Mouse (Mus musculus): Measurements from ENCODE around the gene Syngr2. TPM values are rescaled to one million over a fixed set of nuclear protein-coding genes. Genes with fewer than 3 reads are reported as not detected.
"Not testable (repeated sequence)": the region's sequence is repeated elsewhere in the genome, so short reads cannot be mapped to it uniquely, and the experiment has no call there.

Gene Syngr2
- total RNA-seq, 2 experiments from 2014 or later: 12.3 to 12.4 TPM

GRCm38 (mm10) chr11:117830401-117830800, 20.9 kb downstream of the Syngr2 start:
- no peak for DNase-seq (ENCODE audit: low spot score in 2 of 2)

DNA sequence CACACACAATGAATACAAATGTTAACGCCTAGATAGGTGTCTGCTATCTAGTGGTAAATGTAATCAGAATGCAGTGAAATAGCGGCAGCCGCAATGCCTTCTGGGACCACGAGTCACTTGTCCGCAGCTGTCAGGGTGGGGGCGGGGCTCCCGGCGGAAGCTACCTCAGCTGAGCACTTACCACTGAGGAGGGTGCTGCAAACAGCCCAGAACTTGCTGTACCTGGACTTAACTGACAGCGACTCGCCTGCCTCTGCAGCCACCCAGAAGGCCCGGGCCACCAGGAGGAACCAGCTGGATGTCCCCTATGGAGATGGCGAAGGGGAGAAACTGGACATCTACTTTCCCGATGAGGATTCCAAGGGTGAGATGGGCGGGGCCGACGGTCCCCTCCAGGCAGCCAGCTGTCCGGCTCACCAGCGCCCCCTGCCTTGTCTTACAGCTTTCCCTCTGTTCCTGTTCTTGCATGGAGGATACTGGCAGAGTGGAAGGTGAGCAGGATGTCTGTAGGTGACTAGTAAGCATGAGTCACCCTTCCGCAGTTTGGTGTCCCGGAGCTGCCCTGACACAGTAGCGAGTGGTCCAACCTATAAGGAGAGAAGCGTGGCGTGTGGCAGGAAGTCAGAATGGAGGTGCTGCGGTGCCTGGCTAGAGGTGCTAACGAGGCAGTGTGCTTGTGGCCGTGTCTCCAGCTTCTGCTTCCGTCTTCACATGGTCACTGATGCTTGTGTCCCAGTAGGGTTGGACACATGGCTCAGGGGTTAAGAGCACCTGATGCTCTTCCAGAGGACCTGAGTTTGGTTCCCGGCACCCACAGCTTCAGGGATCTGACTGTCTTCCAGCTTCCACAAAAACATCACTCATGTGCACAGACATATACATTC, 22.9 kb downstream of the Syngr2 start:
- DNase-seq (ENCODE audit: low spot score in 2 of 2): peak; percentile 46 to 60

- DNase-seq (ENCODE audit: low spot score in 2 of 2): not testable (repeated sequence)
These were observed 24.0 kb downstream of the Syngr2 start for GRCm38 (mm10) chr11:117833509-117833908.

- no peak for DNase-seq (ENCODE audit: low spot score in 2 of 2)
These were observed 24.6 kb downstream of the Syngr2 start for GRCm38 (mm10) chr11:117834086-117834485.

- peak; percentile 19 to 30 for DNase-seq (ENCODE audit: low spot score in 2 of 2)
These were observed 26.8 kb downstream of the Syngr2 start for GRCm38 (mm10) chr11:117836306-117836705.

DNA sequence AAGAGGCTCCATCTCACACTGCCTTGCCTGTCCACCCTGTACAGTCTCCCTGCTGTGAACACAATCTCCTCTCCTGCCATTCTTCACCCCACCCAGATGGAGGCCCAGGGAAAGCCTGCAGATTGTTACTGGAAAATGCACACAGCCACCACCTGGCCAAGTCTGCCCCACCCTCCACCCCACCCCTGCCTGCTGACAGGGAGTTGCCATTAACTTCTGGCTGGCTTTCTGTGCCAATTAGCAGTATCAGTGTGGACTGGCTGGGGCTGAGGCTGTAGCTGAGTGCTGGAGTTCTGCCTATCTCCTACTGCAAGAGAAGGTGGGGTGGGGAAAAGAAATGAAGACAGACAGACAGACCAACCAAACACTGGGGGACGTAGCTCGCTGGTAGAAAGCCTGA, 29.1 kb downstream of the Syngr2 start:
- no peak for DNase-seq (ENCODE audit: low spot score in 2 of 2)

GRCm38 (mm10) chr11:117839021-117839420, 29.6 kb downstream of the Syngr2 start:
- DNase-seq (ENCODE audit: low spot score in 2 of 2): no peak

DNA sequence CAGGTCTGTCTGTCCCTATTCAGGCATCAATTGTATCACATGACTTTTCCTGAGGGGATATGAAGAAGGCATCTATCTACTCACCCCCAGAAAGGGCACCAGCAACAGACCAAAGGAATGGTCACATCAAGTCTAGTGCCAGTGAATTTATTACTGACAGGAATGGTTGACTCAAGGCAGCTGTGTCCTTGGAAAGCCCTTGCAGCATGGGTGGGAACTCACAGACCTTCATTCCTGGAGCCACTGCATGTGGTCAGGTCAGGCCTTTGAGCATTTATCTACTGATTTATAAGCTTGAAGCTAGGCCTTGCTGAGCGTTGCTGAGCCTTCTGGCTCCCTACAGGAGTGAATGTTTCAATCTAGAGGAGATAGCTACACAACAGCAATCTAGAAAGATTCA, 31.4 kb downstream of the Syngr2 start:
- no peak for DNase-seq (ENCODE audit: low spot score in 2 of 2)

DNA sequence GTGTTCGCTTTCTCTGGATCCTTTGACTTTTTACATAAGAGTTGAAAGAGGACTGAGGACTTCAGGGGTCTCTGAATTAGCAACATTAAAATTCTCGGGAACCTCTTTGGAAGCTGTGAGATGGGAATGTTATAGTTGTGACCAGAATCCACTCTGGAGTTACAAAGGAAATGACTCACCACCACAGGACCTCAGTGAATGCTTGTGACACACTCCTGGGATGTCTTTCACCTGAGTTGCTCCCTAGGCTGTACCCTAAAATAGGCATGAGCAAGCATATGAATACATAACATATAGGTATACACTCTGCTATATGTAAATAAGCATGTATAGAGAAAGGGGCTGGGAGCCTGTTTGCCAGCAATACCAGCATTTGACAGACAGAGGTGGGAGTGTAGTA, 34.0 kb downstream of the Syngr2 start:
- no peak for DNase-seq (ENCODE audit: low spot score in 2 of 2)

DNA sequence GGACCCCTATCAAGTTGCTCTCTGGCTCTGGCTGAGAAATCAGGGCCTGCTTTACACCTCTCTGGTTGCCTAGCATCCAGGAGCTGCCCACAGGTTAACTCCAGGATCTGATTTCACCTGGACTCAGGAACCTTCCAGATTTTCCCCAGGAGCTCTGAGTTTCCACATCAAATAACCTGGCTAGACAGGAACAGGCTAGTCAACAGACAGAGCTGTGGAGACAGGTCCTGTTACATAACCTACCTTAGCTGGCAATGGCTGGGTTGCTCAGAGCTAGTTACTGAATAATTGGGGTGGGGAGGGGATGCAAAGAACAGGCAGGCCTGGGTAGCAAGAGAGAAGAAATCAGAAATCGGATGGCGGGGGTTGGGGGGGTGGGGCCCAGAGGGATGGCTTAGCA, 35.5 kb downstream of the Syngr2 start:
- DNase-seq (ENCODE audit: low spot score in 2 of 2): no peak

DNA sequence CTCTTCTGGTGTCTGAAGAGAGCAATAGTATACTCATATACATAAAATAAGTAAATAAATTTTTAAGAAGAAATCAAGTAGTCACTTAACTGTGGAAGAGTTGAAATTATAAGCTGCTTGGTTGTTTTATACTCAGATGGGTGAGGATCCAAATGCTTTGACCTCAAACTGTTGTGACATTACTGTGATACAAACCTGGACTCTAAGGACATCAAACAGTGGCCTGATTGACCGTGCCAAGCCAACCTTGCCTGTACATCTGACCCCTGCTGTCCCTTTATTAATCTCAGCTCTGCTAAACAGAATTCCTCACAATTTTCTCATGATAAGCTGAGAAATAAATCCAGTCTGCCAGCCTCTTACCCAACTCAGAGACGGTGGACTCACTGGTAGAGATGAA, 36.2 kb downstream of the Syngr2 start:
- no peak for DNase-seq (ENCODE audit: low spot score in 2 of 2)

DNA sequence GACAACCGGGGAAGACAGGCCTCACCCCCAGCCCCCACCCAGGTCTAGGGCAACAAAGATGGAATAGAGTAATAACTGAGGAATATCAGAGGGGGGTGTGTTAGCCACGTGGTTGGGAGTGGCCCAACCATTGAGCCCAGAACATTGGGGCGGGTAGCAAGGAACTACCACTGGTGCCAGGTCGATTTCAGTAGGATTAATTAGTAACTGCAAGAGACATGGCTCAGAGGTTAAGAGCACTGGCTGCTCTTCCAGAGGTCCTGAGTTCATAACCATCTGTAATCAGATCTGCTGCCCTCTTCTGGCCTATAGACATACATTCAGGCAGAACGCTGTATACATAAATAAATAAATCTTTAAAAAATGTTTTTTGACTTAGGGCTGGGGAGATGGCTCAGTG, 37.2 kb downstream of the Syngr2 start:
- DNase-seq (ENCODE audit: low spot score in 2 of 2): no peak

GRCm38 (mm10) chr11:117847593-117848215, 38.2 kb downstream of the Syngr2 start:
- DNase-seq (ENCODE audit: low spot score in 2 of 2): no peak

- peak in 1 of 2 experiments; percentile 45 for DNase-seq (ENCODE audit: low spot score in 2 of 2)
These were observed 39.0 kb downstream of the Syngr2 start for GRCm38 (mm10) chr11:117848271-117848984.

- peak; percentile 93 to 97 for DNase-seq (ENCODE audit: low spot score in 2 of 2)
These were observed 39.7 kb downstream of the Syngr2 start, which contains the start of gene Birc5 for GRCm38 (mm10) chr11:117848985-117849671. Birc5 (plus strand) TSS chr11:117849251.

DNA sequence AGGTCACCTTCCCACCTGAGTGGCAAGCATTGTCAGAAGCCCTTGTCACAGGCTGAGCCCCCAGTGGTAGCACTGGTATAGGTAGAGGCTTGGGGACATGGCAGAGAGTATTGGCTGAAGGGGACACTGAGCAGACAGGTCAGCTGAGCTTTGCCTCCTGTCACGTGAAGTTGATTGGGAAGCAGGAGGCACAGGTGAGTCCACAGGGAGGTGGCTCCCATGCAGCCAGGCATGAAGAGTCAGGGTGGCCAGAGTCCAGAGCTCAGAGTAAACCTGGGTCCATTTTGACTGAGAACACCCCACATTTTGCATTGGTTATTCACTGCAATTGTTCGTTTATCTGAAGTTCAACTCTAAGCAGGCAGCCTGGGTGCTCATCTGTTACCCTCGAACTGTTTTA, 43.4 kb downstream of the Syngr2 start:
- no peak for DNase-seq (ENCODE audit: low spot score in 2 of 2)

DNA sequence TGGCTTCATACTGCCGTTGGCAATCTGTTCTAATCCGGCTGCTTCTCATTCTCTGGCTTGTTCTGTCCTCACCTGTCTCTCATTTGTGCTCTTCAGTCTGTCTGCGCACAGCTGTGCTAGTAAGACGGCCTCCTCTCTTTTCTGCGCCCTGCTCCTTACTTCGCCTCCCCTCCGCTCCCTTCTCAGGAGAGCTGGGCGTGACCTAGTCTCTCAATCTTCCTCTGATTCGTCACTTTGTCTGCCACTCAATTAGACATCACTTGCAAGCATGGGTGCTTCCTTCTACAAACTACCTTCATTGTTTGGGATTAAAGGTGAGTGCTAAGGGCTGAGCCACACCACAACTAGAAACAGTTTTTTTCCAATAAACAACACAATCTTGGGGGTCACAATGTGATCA, 44.8 kb downstream of the Syngr2 start:
- no peak for DNase-seq (ENCODE audit: low spot score in 2 of 2)

DNA sequence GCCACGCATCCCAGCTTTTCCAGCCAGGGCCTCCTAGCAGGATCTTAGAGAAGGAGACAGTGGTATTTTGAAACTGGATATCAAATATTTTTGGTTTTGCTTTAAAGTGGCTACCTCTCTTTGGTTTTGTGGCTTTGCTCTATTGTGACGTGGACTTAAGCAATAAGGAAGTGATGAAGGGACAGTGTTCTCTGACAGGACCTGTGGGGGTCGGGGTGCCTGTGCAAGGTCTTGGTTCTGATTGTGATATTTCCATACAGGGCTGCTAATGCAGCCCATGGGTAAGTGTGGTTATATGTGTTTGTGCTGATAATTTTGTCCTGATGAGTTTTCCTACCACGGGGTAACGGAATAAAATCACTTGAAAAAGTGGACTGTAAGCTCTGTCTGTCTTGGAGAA, 45.9 kb downstream of the Syngr2 start:
- DNase-seq (ENCODE audit: low spot score in 2 of 2): no peak

DNA sequence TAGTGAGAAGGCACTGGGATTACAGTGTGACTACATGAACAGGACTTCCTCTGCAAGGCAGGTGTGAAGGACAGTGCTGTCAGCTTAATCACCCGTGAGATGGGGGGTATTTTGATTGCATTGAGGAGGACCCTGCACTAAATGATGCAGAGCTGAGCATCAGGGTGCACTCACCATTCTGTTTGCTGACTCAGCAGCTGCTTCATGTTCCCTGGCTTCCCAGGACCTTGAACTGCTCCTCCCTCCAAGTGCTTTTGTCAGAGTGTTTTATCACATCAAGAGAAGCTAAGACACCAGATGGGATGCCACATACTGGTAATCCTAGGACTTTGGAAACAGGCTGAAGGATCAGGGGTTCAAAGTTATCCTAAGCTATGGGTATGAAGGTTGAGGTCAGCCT, 46.5 kb downstream of the Syngr2 start:
- DNase-seq (ENCODE audit: low spot score in 2 of 2): no peak

GRCm38 (mm10) chr11:117857462-117857861, 48.0 kb downstream of the Syngr2 start:
- no peak for DNase-seq (ENCODE audit: low spot score in 2 of 2)

DNA sequence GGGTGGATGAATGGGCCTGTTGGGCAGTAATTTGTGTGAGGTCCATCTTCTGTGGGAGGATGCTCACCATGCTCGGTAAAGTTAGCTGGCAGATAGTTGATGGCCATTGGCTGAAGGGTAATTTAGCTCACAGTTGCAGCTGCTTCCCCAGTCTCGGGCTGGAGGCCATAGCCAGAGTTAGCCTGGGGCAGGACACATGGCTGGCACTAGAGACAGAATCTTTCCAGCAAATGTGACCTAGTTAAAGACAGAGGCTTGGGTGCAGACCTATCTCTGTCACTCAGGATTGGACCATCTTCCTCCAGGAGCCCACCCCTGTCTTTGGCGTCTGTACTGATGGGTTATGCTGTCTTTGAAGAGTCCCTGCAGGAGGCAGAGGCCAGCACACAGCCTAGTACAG, 48.9 kb downstream of the Syngr2 start:
- no peak for DNase-seq (ENCODE audit: low spot score in 2 of 2)
